Mouse (Mus musculus) layer of hippocampus, postnatal 14 days (tissue): ENCODE results near the gene Gmpr. TPM values are rescaled to one million over a fixed set of nuclear protein-coding genes. Genes with fewer than 3 reads are reported as not detected.

Source experiments
- DNase-seq, 2 experiments: peaks; one replicate each; pipeline ENCODE4 v3.0.0; 2021 to 2022; ENCODE audit warnings: low spot score in 2 of 2, mixed read lengths in 1 of 2
- total RNA-seq, 2 experiments: library from RNA; stranded (reverse); gene quantifications; 2 replicates each; pipeline ENCODE4 v1.2.3; 2021

The Gmpr gene
- total RNA-seq, 2 experiments from 2014 or later, result 60.1 to 60.7 TPM

GRCm38 (mm10) chr13:45499906-45500305 lies 7.3 kb upstream of the Gmpr start:
- no peak for DNase-seq

- DNase-seq, result no peak
Observed at GRCm38 (mm10) chr13:45502791-45503190, 4.5 kb upstream of the Gmpr start.

- DNase-seq, result no peak
Observed at GRCm38 (mm10) chr13:45505546-45505945, 1.7 kb upstream of the Gmpr start.

DNA sequence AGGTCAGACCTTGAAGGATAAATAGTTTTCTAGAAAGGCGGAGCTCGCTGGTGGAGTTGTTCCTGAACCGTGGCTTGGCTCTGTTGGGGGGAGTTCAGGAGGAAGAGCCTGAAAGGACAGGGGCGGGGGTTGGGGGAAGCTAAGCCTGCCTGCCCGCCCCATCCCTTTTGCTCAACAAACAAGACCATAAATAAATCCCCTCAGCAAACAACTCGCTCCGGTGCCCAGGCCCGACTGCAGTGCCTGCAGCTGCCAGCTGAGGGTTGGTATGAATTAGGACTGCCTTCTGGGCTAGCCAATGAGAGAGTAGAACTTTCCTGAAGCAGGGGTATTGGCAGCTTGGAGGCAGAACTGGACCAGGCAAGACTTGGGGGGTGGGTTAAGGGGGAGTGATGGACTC lies 1.3 kb downstream of the Gmpr start:
- peak; percentile 77 to 86 for DNase-seq

DNA sequence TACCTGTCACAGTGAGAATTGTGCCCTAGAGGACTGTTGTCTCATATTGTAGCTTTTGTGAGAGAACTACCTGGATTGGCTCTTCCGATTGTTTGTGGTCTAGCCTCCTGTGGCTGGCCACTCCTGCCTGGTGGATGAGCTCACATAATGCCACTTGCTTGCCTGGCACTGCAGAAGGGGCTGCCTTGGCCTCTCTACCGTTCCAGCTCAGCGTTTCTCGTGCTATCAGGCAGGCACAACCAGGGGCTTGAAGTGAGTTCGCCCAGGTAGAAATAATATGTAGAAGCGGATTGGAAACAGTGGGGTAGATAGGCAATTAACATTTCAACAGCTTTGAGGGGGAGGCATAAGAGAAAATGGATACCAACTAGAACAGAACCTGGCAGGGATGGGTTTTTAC lies 2.1 kb downstream of the Gmpr start:
- DNase-seq, result no peak

DNA sequence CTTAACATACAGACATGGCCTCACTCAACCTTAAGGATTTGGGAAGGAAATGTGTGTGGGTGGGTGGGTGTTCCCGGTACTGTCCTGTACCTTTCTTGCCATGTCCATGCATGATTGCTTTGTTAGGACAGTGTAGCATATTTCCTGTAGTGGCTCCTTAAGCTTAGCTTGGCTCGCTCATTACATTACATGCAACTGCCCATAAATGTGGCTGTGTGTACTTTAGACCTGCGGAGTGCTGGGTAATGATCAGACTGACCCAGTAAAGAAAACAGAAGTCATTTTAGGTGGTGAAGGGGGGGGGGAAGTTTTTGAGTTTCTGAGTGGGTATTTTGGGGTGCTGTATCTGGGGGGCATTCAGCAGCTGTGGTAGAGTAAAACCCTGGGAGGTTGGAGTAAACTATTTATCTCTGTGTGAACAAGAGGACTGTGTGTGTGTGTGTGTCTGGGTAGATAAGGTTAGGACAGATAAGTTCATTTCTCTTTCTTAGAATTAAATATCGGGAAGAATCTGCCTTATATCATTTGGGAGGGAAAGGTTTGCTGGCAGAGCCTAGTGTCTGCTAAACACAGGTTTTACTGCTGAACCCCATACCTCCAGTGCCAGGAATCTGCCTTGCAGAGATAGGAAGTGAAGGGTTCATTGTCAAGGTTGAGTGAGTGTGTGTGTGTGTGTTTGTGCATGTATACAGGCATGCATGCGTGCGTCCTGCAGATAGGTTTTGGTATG lies 4.6 kb downstream of the Gmpr start:
- no peak for DNase-seq

DNA sequence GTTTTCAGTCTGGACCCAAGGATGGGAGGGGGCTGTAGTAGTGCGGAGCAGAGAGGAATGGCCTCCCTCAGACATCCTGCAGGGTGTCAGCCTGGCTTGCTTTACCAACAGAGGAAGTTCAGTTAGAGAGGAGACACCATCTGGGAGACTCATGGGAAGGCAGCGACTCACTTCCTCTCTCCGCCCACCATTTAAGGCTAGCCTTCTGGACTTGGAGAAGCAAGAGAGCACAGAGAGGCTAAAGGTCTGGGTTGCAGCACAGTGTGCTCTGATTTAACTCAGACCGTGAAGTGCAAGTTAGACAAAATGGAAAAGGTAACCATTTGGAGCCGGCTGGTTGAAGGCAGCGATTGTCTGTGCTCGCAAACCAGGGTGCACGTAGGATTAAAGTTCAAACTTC lies 5.3 kb downstream of the Gmpr start:
- DNase-seq, result no peak

GRCm38 (mm10) chr13:45513009-45513984 lies 6.1 kb downstream of the Gmpr start:
- no peak for DNase-seq

- no peak for DNase-seq
Observed at GRCm38 (mm10) chr13:45514115-45514514, 6.9 kb downstream of the Gmpr start.

- DNase-seq, result peak in 1 of 2 experiments; percentile 31
Observed at GRCm38 (mm10) chr13:45514832-45515422, 7.7 kb downstream of the Gmpr start.

GRCm38 (mm10) chr13:45516501-45517393 lies 9.5 kb downstream of the Gmpr start:
- DNase-seq, result no peak

- no peak for DNase-seq
Observed at GRCm38 (mm10) chr13:45524305-45524704, 17.1 kb downstream of the Gmpr start.

DNA sequence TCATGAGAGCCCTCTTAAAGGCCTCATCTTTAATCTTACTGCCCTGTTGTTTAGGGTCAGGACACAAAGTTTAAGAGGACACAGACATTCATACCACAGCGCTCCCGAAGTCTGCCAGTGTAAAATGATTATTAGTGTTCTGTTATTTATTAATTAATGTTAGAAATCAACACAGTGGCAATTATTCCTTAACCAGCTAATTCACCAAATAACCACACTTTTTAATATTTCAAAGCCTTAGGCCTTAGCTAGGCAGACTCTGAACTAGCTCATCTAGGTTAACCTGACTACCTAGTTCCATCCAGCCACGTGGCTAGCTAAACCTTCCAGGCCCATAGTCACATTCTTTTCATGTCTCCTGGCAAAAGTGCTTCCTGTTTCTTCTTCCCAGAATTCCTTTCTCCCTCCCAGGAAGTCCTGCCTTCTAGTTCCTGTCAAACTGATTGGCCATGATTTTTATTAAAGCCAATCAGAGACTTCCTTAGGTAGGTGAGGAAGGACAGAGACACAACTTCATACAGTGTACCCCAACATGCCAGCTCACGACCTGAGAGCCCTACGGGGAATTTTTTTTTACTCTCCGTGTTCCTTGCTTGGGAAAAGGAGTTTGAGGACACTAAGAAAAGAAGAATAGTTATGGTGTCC lies 17.7 kb downstream of the Gmpr start:
- no peak for DNase-seq

GRCm38 (mm10) chr13:45526230-45526629 lies 19.0 kb downstream of the Gmpr start:
- no peak for DNase-seq

- no peak for DNase-seq
Observed at GRCm38 (mm10) chr13:45527232-45527964, 20.2 kb downstream of the Gmpr start.

DNA sequence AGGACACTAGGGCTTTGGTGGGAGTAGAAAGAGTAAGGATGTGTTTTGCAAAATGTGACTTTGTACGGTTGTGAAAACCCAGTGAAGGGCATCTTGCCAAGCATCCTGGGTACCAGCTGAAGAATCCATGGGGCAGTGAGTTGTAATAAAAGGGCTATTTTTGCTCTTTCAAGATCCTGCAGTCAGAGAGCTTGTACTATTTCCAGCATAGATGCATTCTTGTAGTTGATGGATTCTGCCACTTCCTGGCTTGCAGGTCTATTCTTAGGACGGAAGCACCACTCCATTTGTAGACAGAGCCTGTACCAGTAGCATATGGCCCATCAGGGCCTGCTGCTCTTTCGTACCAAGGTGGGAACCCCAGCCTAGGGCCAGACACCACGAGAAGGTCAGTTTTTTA lies 21.5 kb downstream of the Gmpr start:
- no peak for DNase-seq

DNA sequence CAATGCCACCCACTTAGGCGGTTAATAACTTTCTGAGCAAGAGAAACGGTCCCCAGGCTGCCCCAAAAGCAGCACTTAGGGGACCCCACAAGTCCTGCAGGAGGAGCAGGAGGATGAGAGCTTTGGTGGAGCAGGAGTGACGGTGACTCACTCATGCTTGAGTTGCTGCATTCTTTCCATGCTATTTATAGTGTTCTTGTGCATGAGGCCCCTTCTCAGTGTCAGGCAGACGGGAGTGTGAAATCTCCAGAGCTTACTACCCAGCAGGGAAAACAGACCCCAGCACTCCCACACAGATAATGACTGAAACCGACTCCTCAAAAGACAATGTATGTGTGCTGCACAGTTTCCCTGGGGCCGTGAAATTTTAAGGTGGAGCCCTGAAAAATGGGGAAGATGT lies 23.5 kb downstream of the Gmpr start:
- no peak for DNase-seq

DNA sequence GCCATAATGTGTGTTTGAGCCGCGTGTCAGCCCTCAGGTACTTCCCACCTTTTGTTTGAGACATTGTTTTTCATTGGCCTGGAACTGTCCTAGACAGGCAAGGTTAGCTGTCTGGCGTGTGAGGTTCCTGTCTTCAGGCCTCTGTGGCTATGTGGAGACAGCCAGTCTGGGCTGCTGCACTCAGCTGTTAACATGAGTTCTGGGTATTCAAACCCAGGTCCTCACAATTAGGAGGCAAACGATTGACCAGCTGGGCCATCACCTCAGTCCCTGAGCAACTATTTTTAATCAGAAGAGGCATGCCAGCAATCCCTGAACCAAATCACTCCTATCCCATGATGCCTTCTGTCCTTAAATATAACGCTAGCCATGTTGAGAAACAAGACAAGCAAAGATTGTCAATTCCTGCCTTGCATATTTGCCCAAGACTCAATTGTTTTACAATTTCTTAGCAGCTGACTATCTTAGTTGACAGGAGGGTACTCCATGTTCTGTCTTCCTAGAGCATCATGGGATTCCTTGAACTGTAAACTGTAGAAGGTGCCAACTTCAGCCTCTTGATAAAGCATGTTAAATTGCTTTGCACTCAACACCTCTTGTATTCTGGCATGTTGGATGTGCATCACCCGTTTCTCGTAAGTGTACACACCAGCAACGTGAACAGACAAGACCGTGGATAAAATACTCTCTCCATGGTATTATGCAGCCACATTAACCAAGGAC lies 28.6 kb downstream of the Gmpr start:
- no peak for DNase-seq

- no peak for DNase-seq
Observed at GRCm38 (mm10) chr13:45537110-45537509, 29.9 kb downstream of the Gmpr start.
